Mouse (Mus musculus) brain, embryonic 18.5 days (tissue): ENCODE results near the gene Wnt6.
"Not testable (repeated sequence)": the region's sequence is repeated elsewhere in the genome, so short reads cannot be mapped to it uniquely, and the experiment has no call there.

ENCODE experiments used
- DNase-seq: peaks from one replicate; pipeline ENCODE4 v3.0.0-alpha.2; 2012; ENCODE audit warnings: low read depth, low spot score

Wnt6 gene

GRCm38 (mm10) chr1:74806360-74807311, 34.9 kb downstream of the Wnt6 start:
- DNase-seq = no peak

- no peak for DNase-seq
These were observed 35.9 kb downstream of the Wnt6 start for GRCm38 (mm10) chr1:74807551-74808071.

DNA sequence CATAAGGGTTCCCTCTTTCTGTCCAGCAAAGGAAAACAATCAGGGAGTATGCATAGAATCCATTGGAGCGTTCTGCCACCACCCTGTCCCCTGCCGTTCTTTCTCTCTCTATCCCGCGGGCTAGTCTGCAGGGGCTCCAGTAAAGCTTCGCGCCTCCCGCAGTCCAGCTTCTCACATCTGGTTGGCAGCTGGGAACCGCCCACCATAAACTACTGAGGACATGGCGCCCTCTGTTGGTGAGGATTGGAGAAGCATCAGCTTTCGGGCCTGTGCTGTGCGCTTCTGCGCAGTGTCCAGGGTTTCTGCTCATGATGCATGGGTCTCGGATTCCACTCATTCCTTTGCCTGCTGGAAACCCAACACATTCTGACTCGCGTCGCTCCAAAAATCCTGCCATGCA, 36.4 kb downstream of the Wnt6 start:
- no peak for DNase-seq

GRCm38 (mm10) chr1:74809007-74809406, 37.3 kb downstream of the Wnt6 start:
- DNase-seq = no peak

GRCm38 (mm10) chr1:74814931-74815647, 43.4 kb downstream of the Wnt6 start:
- no peak for DNase-seq

- not testable (repeated sequence) for DNase-seq
These were observed 44.3 kb downstream of the Wnt6 start for GRCm38 (mm10) chr1:74815965-74816364.

DNA sequence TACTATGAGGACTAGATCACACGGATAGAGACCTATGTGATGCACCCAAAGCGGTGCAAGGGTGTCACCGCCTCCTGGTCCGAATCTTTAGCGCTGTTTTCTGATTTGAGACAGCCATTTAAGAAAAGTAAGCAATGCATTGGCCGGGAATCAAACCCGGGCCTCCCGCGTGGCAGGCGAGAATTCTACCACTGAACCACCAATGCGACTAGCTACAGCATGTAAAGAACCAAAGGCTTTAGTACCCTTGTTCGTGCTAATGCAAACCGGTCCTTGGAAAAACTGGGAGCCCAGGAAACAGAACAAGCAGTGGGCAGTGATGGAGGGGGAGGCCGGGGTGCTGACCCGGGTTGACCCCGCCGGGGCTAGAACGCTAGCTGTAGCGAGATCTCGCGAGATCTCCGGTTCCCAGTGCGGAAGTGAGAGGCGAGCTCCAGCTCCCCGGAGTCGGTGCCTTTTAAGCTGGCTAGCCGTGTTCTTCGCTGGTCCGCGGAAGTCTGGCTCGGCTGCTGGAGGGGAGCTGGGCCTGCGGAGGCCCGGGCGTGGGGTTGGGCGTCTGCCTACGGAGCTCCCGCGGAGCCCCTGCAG, 45.0 kb downstream of the Wnt6 start:
- no peak for DNase-seq

DNA sequence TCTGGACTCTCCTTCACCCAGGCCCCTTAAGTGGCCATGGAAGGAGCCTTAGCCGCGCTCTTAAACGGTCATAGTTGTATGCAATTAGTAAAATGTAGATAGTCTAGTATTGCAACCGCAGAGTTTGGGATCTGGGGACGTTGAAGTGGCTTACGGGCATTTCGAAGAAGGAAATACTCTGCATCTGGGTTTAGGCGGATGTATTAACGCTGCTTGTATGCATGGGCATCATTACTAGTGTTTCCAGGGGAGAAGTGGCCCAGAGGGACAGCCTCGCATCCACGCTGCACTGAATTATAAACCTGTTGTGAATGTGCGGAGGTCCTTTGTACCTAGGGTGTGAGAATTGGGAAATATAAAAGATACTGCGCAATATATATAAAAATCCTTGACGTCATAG, 45.5 kb downstream of the Wnt6 start:
- no peak for DNase-seq

DNA sequence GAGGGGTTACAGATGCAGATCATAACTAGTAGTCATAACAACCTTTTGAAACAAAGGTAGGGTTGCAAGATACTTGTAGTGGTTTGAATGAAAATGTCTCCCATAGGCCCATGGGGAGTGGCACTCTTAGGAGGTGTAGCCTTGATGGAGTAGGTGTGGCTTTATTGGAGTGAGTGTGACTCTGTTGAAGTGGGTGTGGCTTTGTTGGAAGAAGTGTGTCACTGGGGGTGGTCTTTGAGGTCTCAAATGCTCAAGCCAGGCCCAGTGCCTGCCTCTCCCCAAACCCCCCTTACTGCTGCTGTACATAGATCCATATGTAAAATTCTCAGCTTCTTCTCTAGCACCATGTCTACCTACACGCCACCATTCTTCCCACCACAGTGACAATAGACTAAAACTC, 46.8 kb downstream of the Wnt6 start:
- DNase-seq = no peak

DNA sequence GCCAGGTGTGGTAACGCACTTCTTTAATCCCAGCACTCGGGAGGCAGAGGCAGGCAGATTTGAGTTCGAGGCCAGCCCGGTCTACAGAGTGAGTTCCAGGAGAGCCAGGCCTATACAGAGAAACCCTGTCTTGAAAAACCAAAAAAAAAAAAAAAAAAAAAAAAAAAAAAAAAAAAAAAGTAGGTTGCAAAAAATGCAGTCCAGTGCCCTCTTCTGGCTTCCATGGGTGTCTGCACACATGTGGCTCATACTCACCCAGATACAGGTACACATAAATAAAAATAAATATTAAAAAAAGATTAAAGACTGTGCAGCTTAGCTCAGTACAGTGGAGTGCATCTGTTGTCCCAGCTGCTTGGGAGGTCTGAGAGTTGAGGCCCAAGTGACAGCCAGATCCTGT, 51.9 kb downstream of the Wnt6 start:
- not testable (repeated sequence) for DNase-seq

GRCm38 (mm10) chr1:74824518-74825302, 53.0 kb downstream of the Wnt6 start:
- no peak for DNase-seq

DNA sequence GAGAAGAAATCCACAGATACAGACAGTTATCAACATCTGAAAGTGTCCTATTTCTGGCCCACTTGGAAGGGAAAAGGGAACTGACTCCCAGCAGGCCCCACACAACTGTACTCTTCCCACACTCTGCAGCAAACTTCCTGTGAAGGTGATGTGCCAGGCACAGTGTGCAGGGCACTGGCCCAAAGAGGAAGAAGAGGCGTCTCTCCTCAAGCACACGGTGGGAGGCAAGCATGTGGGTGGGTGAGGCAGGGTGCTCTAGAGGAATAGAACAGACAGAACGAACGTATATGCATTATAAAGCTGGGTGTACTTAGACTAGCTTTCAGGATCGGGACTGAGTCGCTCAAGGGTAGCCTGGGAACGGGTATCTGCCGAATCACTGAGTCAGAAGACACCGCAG, 58.4 kb downstream of the Wnt6 start:
- no peak for DNase-seq

GRCm38 (mm10) chr1:74833255-74833654, 61.6 kb downstream of the Wnt6 start:
- no peak for DNase-seq
